Mouse (Mus musculus): ENCODE data around the gene Elmo3.
"Not testable (repeated sequence)": the region's sequence is repeated elsewhere in the genome, so short reads cannot be mapped to it uniquely, and the experiment has no call there.

The Elmo3 gene

DNA sequence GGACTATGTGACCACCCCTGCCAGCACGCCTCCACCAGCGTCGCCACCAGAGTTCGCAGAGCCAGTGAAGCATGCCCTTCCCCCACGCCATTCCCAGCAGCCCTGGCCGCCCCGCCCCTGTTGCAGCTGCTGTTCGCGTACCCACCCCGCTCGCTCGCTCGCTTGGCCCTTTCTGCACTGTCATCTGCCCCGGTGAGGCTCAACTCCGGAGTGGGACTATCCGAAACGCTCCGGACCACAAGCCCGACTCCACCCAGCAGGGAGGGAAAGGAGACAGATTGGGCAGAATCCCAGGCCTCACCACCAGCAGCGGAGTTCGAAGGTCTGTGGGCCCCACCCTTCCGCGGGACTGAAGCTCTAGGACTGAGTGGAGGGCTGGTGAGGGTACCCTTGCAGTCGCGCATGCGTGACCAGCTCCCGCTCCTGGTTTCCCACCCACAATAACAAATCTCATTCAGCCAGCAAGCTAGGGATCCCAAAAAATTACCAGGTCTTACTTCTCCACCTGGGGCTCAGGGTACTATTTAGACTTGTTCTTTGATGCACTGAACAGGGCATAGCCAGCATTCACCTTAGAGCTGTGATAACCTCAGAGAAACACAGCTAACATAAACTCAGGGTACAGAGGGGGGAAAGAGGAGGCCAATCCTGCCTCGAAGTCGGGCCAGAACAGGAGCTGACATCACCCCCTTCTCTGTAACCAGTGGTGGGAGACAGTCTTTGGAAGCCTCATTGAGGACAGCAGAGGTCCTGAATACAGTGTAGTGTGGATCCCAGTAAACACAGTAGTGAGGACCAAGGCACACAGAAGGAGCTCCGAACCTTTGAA, 28.9 kb upstream of the Elmo3 start:
- DNase-seq (ENCODE audit: low read depth, low spot score): no peak

DNA sequence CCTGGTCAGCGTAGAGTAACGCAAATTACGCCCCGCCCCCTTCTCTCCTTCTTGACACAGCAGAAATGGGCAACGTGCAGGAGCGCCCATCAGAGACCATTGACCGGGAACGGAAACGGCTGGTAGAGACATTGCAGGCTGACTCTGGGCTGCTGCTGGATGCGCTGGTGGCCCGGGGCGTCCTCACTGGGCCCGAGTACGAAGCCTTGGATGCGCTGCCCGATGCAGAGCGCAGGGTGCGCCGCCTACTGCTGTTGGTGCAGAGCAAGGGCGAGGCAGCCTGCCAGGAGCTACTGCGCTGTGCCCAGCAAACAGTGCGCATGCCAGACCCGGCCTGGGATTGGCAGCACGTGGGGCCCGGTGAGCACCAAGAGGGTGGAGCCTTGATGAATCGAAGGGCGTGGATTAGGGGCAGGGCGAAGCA, 26.5 kb upstream of the Elmo3 start:
- no peak for DNase-seq (ENCODE audit: low read depth, low spot score)

DNA sequence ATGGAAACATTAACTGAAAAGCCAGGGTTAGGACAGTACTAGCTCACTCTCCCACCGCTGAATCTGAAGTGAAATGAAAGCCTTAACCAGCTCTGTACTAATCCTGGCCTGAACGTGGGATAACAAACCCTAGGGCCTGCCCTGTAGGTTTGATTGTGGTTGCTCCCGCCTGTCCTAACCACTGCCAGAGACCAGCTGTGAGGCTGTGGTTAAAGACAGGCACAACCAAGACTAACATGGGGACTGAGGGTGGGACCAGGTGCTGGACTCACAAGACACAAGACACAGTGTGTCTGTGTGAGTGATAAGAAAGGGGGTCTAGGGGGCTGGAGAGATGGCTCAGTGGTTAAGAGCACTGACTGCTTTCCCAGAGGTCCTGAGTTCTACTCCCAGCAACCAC, 24.8 kb upstream of the Elmo3 start:
- no peak for DNase-seq (ENCODE audit: low read depth, low spot score)

DNA sequence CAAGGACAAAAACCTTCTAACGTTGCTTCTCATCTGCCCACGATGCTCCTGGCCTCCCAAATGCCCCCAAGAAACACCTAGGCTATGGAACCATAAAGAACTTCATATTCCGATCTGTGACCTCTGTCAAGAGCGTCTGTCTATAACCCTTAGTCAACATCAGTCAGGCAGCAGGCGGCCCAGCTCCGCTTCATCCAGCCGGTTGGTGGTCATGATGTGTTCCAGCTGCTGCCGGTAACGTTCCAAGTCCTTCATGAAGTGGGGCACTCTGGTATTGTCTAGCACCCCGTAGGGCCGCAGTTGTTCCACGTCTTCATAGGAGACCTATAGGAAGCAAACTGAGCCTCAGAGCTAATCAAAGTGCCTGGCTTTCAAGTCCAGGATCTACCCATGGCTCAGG, 23.6 kb upstream of the Elmo3 start:
- DNase-seq (ENCODE audit: low read depth, low spot score): no peak

DNA sequence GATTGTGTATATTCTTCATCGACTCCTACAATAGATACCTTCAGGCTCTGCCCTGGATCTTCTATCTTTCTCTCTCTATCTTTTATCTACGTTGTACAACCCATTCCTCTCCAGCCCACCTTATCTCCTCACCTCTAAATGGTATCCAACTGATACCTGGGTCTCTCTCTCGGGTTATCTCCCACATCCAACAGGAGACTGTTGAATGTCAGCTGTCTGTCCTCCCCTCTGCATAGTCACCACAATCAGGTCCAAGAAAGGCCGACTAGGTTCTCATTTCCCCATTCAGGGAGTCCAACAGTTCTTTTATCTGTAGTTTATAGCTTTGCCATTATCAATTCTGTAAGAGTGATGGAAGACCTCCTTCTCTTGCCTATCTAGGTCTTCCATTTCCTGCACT, 23.2 kb upstream of the Elmo3 start:
- no peak for DNase-seq (ENCODE audit: low read depth, low spot score)

DNA sequence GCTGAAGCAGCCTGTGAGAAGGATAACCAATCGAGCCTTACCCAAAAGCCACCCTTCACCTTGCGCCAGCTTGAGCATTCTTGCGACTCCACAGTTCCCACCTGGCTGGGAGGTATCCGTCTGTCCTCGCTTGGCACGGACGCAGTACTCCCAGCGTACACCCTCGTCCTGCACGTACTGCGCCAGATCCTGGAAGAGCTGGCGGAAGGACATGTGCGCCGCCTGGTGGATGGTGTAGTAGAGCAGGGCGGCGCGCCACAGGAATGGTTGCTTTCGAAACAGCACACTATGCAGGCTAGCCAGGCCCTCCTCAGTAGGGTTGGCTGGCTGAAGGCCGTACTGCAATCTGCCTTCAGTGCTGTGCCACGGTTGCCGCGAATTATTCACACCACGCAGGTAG, 22.3 kb upstream of the Elmo3 start:
- peak; percentile 45 for DNase-seq (ENCODE audit: low read depth, low spot score)

DNA sequence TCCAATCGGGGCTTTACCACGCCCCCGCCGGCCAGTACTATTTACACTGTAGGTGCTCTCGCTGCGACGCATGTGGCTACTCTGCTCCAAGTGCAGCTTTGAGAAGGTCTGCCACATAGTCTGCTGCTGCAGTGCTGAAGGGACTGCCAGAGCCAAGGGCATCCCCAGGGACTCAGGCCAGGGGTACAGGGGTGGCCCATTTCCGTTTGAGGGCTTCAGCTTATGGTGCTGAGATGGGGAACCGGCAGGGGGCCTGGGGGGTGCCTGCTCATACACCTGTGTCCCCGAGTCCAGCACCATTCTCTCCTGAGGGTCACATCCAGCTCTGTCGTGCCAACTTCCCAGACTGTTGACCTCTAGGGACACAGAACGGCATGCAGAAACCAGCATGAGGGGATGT, 19.9 kb upstream of the Elmo3 start:
- no peak for DNase-seq (ENCODE audit: low read depth, low spot score)

DNA sequence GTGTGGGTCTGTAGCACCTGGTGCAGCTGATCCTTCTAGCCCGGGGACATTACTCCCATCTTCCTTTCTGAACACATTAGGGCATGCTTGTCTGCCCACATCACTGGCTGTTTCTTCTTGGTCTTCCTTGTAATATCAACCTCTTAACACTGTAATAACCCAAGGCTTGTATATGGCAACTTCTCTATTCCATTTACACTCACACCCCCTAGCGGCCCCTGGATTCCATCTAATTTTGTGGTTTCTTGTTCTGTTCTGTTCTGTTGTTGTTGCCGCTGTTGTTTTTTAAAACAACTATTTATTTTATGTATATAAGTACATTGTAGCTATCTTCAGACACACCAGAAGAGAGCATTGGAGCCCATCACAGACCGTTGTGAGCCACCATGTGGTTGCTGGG, 18.5 kb upstream of the Elmo3 start:
- DNase-seq (ENCODE audit: low read depth, low spot score): peak; percentile 61

DNA sequence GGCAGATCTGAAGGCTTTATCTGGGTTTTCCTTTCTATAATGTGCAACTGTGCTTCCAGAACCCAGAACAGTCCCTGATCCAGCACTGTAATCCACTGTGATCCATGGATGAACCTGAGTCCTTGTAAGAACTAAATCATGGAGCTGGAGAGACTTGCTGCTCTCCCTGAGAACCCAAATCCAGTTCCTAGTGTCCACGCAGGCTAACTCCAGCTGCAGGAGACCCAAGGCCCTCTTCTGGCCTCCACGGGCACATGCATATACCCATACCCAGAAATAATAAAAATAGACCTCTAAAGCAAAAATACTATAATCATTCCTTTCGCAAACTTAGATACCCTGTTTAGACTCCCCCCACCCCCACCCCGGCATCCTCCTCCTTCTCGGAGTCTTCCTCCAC, 17.2 kb upstream of the Elmo3 start:
- peak; percentile 72 for DNase-seq (ENCODE audit: low read depth, low spot score)

DNA sequence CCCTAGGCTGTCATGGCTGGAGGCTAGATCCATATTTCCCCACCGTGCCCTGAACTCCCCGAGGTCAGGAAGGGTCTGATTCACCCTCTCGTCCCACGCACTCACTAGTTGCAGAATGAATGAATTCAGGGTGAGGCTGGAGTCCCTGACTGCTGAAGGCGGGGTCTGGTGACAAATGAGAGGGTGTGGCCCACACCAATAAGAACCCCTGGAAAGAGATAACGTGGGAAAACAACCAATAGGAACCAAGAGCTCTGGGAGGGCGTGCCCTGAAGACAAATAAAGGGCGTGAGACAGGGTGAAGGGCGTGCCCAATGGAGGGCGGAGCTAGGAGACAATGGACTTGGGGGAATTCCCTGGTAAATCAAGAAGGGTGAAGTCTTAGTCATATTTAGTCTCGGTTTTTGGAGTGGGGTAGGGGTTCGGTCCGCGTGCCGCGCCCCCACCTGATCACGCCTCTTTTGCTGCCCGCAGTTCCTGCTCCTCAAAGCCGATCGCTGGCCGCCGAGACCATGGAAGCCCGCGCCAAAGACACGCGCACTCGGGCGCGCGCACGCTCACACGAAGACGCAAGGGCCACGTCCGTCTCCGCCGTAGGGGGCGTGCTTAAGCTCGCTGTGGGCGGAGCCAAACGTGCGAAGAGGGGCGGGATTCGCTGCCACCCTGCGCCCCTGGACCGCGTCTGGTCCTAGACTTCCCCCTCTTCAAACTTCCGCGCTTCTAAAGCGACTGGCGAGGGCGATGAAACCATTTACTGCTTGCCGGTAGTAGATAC, 16.3 kb upstream of the Elmo3 start:
- peak; percentile 100 for DNase-seq (ENCODE audit: low read depth, low spot score)

DNA sequence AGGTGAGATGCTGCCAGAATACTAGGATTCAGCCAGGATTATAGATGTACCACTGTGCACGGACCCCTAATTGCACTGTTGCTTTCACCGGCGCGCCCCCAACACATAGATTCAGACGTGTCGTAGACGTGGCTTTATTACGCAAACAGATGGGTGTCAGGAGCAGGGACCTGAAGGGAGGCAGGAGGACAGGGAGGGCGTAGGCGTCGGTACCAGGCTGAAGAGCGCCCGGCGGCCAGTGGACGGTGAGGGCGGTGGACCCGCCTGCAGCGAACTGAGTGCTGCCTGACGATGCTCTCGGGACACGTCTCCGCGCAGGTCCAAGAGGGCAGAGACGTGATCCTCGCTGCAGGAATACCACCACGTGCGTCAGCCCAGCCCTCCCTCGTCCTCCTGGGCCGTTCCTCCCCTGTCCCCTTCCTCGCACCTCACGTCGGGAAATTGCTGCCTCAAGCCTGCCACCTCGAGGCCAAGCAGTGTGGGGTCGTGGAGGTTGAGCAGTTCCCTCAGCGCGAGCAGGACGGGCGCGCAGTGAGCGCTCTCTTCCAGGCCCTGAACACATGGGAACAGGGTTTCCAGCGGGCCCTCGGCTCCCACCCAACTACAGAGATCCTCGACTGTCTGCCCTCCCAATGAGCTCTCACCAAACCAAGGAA, 15.5 kb upstream of the Elmo3 start, which contains the start of gene 4931428F04Rik:
Gene 4931428F04Rik, minus strand, starts transcription at position 60 of the 656 bp plus-strand sequence.
- no peak for DNase-seq (ENCODE audit: low read depth, low spot score)

DNA sequence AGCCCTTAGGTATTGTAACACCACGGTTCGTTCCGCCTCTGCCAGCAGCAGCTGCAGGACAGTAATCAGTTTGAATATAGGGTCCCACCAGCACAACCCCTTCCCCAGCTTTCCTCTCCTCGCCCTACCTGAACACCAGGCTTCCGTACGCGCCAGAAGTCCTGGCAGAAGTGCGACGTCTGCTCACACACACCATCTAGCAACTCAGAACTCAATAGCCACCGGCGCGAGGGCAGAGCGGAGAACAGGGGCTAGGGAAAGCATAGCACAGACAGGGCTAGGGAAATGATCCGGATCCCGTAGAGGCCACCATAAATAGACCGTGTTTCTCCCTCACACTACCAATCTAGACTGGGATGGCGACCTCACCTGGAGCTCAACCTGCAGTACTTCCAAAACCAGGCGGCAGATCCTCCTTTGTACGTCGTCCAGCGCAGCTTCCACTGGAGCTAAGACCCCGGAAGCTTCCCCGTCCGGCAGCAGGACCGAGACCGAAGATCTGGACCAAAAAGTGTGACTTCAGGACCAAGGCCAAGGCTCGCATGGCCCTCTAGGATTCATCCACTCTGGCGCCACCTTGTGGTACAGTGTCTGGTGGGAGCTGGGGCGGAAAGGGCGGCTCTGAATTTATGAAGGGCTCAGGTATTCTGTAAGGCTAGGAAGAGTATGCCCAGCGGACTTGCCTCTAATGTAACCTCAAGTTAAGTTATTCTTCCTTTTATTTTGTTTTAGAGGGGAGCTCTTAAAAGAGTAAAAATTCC, 14.7 kb upstream of the Elmo3 start:
- DNase-seq (ENCODE audit: low read depth, low spot score): peak; percentile 88

DNA sequence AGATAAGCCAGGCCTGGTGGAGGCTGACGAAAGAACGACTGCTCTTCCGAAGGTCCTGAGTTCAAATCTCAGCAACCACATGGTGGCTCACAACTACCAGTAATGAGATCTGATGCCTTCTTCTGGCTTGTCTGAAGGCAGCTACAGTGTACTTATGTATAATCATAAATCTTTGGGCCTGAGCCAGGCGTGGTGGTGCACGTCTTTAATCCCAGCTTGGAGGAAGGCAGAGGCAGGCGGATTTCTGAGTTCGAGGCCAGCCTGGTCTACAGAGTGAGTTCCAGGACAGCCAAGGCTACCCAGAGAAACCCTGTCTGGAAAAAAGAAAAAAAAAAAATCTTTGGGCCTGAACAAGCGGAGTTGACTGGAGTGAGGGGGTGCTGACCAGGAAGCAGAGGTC, 14.0 kb upstream of the Elmo3 start:
- DNase-seq (ENCODE audit: low read depth, low spot score): not testable (repeated sequence)

DNA sequence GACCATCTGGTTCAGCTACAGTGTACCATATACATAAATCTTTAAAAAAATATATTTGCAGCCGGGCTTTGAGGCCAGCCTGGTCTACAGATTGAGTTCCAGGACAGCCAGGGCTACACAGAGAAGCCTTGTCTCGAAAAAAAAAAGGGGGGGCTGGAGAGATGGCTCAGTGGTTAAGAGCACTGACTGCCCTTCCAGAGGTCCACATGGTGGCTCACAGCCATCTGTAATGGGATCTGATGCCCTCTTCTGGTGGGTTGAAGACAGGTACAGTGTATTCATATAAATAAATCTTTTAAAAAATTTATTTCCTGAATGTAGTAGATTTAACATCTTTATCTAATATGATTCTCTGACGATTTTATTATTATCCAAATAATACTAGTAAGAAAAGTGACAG, 13.6 kb upstream of the Elmo3 start:
- DNase-seq (ENCODE audit: low read depth, low spot score): peak; percentile 54

DNA sequence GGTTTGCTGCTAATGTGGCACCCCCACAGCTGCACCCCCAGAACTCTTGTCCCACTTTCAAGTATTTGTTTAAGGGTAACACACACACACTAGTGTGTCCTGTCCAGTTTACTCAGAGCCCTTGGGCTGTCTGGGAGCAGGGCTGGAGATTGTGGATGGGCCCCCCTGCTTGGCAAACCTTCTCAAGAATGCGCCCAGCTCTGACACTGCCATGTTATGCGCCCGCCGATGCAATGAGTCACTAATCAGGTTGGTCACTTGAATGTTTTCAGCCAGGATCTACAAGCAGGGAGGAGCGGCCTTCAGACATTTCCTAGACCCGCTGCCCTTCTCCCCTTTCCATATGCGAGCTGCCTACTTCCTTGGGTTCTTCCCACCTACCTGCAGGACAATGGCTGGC, 12.9 kb upstream of the Elmo3 start:
- peak; percentile 84 for DNase-seq (ENCODE audit: low read depth, low spot score)

DNA sequence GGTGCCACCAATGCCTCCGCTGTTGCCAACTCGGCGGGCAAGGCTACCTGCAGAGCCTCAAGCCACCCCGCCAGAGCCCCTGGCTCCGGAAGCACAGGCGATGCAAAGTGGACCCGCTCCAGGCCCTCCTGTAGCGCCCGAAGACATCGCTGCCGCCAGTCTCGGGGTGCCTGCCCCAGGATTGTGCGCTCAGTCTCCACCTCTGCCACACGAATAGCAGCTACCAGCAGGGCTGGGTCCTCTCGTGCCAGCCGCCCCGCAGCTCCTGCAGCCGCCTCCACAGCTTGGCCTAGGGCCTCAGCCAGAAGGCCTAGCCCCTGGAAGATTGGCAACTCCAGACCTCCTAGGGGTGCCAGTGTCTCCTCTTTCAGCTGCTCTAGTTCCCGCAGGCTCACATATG, 12.0 kb upstream of the Elmo3 start:
- no peak for DNase-seq (ENCODE audit: low read depth, low spot score)

DNA sequence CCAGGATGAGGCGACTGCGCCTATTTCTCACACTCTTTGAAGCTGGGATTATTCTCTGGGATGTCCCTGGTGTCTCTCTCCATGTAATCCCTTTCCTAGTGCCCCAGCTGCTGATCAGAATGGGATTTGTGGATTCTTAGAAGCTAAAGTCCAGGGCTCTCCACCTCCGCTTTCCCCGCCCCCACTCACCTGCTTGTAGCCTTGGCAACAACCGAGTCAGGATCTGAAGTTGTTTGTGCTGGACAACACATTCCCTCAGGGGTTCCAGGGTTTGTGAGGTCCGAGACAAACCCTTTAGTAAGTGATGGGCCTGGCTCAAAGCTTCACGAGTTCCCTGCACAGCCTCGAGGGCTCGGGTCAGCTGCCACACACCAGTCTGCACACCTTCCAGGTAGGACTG, 10.6 kb upstream of the Elmo3 start:
- no peak for DNase-seq (ENCODE audit: low read depth, low spot score)

DNA sequence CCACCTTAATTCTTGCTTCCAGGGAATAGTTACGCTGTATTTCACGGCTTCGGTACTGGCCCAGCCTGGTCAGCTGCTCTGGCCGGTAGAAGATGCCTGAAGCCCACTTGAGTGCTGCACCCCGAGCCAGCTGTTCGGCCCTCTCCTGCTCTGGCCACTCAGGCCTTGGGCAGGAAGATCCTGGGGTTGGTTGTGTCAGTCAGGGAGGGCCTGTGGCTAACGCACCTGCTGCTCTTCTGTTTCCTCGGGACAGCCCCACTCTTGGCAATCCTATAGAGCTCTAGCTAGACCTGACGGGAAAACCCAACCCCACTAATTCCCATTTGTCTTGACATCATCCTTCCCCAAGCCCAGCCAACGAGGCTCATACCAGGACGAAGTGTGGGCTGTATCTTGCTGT, 10.1 kb upstream of the Elmo3 start:
- DNase-seq (ENCODE audit: low read depth, low spot score): no peak

DNA sequence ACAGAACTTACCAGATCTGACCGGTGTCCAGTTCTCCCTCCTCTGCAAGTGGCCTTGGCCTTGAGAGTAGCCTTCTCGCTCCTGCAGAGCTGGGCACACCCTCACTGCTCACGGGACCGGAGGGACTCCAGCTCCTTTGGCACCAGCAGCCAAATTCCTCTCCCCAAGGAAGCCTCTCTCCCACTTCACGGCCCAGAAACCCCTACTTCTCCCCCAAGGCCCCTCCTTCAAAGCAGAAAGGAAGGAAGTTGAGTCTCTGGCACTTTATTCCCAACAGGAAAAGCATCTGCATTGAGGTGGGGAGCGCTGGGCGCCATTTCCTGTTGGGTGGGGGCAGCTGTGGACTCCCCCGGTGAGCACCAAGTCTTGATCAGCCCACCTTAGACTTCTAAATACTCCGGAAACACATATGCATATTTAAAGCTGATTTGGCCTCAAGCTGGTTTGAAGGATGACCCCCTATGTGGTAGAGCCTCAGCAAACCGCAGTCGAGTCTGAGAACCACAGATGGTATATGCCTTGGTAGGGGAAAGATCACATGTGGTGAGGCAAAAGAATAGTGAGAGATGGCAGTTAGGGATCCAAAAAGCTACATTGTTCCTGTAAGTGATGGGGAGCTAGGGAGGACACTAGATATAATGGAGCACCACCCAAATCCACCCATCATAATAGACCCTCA, 9.4 kb upstream of the Elmo3 start, which contains the start of gene Exoc3l:
Gene Exoc3l, minus strand, starts transcription at position 207 of the 679 bp plus-strand sequence.
- no peak for DNase-seq (ENCODE audit: low read depth, low spot score)

DNA sequence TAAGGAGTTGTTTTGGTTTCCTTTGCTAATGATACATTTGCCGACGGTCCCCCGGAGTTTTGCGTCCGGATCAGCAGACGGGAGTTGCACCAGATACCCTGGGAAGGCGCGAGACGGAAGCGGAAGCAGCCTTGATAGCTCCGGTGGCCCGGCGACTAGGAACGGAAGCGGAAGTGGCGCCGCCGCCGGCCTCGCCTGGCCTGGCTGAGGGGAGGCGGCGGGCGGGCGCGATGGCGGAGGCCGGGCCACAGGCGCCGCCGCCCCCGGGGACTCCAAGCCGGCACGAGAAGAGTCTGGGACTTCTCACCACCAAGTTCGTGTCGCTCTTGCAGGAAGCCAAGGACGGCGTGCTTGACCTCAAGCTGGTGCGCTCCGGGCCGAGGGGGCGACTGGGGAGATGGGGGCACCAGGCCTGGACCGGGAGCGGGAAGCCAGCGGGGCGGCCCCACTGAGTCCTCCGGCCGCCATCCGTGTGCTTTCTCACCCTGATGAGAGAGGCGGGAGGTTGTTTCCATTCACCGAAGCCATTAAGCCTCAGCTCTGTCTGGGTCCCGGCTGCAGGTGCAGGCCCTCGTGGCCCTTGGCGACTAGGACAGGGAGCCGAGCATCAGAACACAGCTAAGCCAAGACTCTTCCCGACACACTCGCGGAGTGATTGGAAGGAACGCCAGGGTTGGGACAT, 7.7 kb upstream of the Elmo3 start, which contains the start of gene E2f4:
Gene E2f4, plus strand, starts transcription at position 153 of the 682 bp plus-strand sequence.
- peak; percentile 97 for DNase-seq (ENCODE audit: low read depth, low spot score)
